Mouse (Mus musculus) right cerebral cortex, postnatal 4 days (tissue): ENCODE data around the gene Rbm14.

Experiments
- DNase-seq: peaks from one replicate; pipeline ENCODE4 v3.0.0-alpha.2; 2022

Gene Rbm14

GRCm38 (mm10) chr19:4811063-4811908 is at the start of gene Rbm14, which contains the start of gene Gm21992:
Rbm14 (minus strand) TSS chr19:4811634.
Gm21992 (minus strand) TSS chr19:4811612.
- peak; percentile 97 for DNase-seq

GRCm38 (mm10) chr19:4859081-4859480 is 47.6 kb upstream of the Rbm14 start:
- DNase-seq: no peak

GRCm38 (mm10) chr19:4855951-4856350 is 44.5 kb upstream of the Rbm14 start:
- no peak for DNase-seq

- no peak for DNase-seq
Observed at GRCm38 (mm10) chr19:4855470-4855820, 44.0 kb upstream of the Rbm14 start.

- peak; percentile 85 for DNase-seq
Observed at GRCm38 (mm10) chr19:4854552-4855469, 43.4 kb upstream of the Rbm14 start, which contains the start of gene Ctsf. Ctsf (plus strand) TSS chr19:4855130.

- no peak for DNase-seq
Observed at GRCm38 (mm10) chr19:4850281-4850680, 38.8 kb upstream of the Rbm14 start.

GRCm38 (mm10) chr19:4849800-4850199 is 38.4 kb upstream of the Rbm14 start:
- no peak for DNase-seq

GRCm38 (mm10) chr19:4847490-4847889 is 36.1 kb upstream of the Rbm14 start:
- no peak for DNase-seq

GRCm38 (mm10) chr19:4845846-4846245 is 34.4 kb upstream of the Rbm14 start:
- DNase-seq: no peak

GRCm38 (mm10) chr19:4842611-4843010 is 31.2 kb upstream of the Rbm14 start:
- no peak for DNase-seq

GRCm38 (mm10) chr19:4840848-4841247 is 29.4 kb upstream of the Rbm14 start:
- DNase-seq: no peak

- peak; percentile 93 for DNase-seq
Observed at GRCm38 (mm10) chr19:4839149-4839548, 27.7 kb upstream of the Rbm14 start, which contains the start of the genes Ccs and Ccdc87. Ccs (minus strand) TSS chr19:4839332. Ccdc87 (plus strand) TSS chr19:4839366.

GRCm38 (mm10) chr19:4838526-4839140 is 27.2 kb upstream of the Rbm14 start:
- no peak for DNase-seq

GRCm38 (mm10) chr19:4837049-4837448 is 25.6 kb upstream of the Rbm14 start:
- no peak for DNase-seq

GRCm38 (mm10) chr19:4836096-4836495 is 24.7 kb upstream of the Rbm14 start:
- no peak for DNase-seq

- DNase-seq: no peak
Observed at GRCm38 (mm10) chr19:4833977-4834376, 22.5 kb upstream of the Rbm14 start.

GRCm38 (mm10) chr19:4829156-4829555 is 17.7 kb upstream of the Rbm14 start:
- peak; percentile 59 for DNase-seq

- no peak for DNase-seq
Observed at GRCm38 (mm10) chr19:4828444-4829114, 17.1 kb upstream of the Rbm14 start.

- peak; percentile 66 for DNase-seq
Observed at GRCm38 (mm10) chr19:4820678-4821303, 9.4 kb upstream of the Rbm14 start.

- DNase-seq: no peak
Observed at GRCm38 (mm10) chr19:4817182-4817835, 5.9 kb upstream of the Rbm14 start.

GRCm38 (mm10) chr19:4813015-4813414 is 1.6 kb upstream of the Rbm14 start:
- peak; percentile 44 for DNase-seq
